Mouse (Mus musculus): ENCODE results near the gene Figla.

Figla gene

DNA sequence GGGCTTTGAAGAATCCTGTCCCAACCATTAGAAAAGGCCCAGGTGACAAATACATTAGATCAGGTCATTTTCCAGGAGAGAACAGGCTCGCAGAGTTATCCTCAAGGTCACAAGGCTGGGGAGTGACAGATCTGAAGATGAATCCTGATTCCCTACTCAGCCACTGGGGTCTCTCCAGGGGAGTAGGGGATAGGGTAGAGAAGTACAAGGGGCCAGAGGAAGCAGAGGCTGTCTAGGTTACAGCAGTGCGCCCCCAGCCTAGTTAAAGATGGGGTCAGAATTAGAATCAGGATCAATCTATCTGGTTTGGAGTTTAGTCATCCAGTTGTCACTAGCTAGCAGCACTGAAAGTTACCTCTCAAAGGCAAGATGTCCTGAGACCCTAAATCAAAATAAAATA is 12.2 kb downstream of the Figla start:
- ATAC-seq (ENCODE audit: insufficient number of reproducible peaks, low FRiP score, low TSS enrichment), result no peak

DNA sequence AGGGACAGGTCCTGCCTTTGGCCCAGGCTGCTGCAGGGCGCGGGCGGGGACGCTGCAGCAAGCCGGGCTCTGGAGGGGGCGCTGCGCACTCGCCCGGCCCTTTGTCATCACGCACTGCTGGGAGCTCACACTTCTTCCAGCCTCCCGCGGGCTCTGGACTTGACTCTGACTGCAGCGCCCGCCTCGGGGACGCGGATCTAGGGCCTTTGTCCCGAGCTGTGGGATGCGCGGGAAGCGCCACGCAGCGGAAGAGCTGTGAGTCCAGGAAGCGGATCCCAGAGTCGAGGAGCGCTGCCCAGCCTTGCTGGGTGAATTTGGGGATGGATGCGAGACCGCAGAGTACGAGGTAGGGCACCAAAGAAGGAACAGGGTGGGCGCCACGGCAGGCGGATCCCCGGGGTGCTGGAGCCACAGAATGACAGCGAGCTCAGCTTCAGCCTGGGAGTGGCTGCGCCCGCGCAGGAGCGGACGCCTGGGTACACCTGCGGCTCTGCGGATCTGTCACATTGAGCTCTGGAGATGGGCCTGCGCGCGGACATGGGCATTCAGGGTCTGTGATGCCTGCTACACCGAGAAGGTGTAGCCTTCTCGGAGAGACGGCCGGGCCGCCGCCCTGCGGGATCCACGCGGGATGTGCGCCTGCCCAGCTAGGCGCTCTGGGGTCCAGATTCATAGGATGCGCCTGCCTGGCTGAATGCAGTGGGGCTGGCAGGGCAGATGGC is 12.8 kb downstream of the Figla start, which contains the start of gene Add2:
Gene Add2 (plus strand): TSS at position 81 of the 722 bp plus-strand sequence.
- ATAC-seq (ENCODE audit: insufficient number of reproducible peaks, low FRiP score, low TSS enrichment), result peak; percentile 79

DNA sequence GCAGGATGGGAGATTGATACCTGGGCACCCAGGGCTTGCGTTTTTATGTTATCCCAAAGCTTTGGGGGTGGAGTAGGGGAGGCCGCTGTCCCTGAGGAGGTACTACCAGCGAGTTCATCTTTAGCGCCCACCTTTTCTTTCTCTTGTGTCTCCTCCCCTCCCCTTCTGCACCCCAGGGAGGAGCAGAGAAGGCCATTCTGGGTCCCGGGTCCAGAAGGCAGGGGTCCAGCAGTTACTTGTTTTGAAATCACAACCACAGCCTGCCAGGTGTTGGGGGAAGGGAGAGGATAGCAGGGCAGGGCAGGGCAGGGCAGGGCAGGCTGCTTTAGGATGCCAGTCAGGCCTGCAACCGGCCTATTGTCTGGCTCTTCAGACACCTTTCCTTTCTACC is 13.3 kb downstream of the Figla start:
- ATAC-seq (ENCODE audit: insufficient number of reproducible peaks, low FRiP score, low TSS enrichment), result peak; percentile 2; the same call in 1 of the 2 replicates

DNA sequence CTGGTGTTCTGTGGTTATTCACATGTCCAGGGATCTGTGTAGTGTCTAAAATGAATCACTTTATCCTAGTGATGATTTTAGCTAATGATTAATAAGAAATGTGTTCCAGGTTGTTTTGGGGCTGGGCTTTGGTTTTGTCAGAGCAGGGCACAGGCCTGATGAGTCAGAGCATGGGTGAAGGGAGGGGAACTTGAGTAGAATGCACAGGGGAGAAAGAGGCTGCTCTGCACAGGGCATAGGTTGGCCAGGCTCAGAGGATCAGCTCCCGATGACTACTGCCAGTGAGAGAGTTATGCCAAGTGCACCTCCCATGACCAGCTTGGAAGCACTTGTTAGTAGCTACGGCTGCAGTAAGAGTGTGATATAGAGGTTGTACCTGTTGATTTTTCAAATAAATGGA is 15.6 kb downstream of the Figla start:
- ATAC-seq (ENCODE audit: insufficient number of reproducible peaks, low FRiP score, low TSS enrichment), result no peak

- no peak for ATAC-seq (ENCODE audit: insufficient number of reproducible peaks, low FRiP score, low TSS enrichment)
These were observed 17.7 kb downstream of the Figla start for GRCm38 (mm10) chr6:86033635-86034034.

DNA sequence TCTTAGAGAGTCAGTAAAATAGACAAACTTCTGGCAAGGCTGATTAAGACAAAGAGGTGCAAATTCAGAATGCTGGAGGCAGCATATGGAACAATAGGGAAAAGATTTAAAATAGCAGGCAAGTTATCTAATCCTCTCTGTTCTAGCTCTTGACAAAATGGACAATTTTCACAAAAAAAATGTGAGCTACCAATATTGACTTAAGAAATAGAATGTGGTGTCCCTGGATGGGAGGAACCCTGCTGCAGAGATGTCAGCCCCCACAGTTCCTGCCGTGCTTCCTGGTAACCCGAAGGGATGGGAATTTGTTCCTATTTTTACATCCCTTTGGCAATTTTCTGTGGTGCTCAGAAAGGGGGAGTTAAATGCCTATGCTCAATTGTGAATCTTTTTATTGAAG is 22.9 kb downstream of the Figla start:
- ATAC-seq (ENCODE audit: insufficient number of reproducible peaks, low FRiP score, low TSS enrichment), result no peak

DNA sequence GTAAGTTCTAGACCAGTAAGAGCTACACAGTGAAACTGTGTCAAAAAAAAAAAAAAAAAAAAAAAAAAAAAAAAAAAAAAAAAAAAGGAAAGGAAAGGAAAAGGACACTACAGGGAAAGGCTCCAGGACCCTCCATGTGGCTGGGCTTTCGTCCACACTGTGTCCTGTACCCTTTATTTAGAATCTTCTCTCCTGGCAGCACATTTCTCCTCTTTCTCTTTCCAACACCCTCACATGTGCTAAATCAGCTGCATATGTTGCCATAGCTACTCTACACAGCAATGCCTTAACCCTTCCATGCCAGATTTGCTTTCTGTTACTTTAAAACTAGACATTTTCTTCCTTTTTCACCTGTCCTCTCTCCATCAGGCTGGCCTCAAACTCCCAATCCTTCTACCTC is 24.2 kb downstream of the Figla start:
- ATAC-seq (ENCODE audit: insufficient number of reproducible peaks, low FRiP score, low TSS enrichment), result peak; percentile 52; the same call in 1 of the 2 replicates

DNA sequence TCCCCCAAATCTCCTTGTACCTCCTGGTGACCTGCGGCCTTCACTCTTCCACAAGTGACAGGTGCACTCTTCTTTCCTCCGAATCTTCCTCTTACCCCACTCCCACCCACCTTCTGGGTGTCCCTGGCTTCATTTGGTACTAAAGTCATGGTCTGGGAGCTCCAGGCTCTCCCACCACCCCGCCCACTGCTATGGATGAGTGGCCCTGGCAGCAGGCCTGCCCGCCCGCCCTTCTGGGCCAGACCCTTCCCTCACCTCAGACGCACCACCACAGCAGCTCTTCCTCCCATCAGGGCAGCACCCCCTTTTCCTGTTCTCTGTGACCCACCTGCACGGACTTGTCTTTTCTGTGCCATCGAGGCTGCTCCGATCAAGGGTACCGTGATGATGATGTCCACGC is 31.5 kb downstream of the Figla start:
- no peak for ATAC-seq (ENCODE audit: insufficient number of reproducible peaks, low FRiP score, low TSS enrichment)

GRCm38 (mm10) chr6:86048509-86048908 is 32.5 kb downstream of the Figla start:
- ATAC-seq (ENCODE audit: insufficient number of reproducible peaks, low FRiP score, low TSS enrichment), result no peak

- no peak for ATAC-seq (ENCODE audit: insufficient number of reproducible peaks, low FRiP score, low TSS enrichment)
These were observed 34.8 kb downstream of the Figla start for GRCm38 (mm10) chr6:86050586-86051268.

GRCm38 (mm10) chr6:86052032-86052459 is 36.1 kb downstream of the Figla start:
- no peak for ATAC-seq (ENCODE audit: insufficient number of reproducible peaks, low FRiP score, low TSS enrichment)

- ATAC-seq (ENCODE audit: insufficient number of reproducible peaks, low FRiP score, low TSS enrichment), result no peak
These were observed 36.6 kb downstream of the Figla start for GRCm38 (mm10) chr6:86052556-86052955.

GRCm38 (mm10) chr6:86053099-86053498 is 37.1 kb downstream of the Figla start:
- ATAC-seq (ENCODE audit: insufficient number of reproducible peaks, low FRiP score, low TSS enrichment), result no peak

DNA sequence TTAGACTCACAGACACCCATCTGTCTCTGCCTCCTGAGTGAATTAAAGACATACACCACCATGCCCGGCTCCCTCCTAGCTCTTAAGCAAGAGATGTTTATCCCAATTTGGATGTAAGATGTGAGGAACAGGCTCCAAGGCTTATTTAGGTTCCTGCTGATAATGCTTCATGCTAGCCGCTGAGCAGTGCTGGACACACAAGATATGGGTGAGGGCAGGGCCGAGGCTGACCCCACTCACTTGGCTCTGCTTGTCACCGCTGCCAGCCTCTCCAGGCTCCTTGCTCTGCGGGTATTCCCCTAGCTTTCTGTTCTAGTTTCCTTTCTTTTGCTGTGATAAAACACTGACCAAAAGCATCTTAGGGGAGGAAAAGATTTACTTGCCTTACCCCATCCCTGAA is 37.6 kb downstream of the Figla start:
- ATAC-seq (ENCODE audit: insufficient number of reproducible peaks, low FRiP score, low TSS enrichment), result no peak

DNA sequence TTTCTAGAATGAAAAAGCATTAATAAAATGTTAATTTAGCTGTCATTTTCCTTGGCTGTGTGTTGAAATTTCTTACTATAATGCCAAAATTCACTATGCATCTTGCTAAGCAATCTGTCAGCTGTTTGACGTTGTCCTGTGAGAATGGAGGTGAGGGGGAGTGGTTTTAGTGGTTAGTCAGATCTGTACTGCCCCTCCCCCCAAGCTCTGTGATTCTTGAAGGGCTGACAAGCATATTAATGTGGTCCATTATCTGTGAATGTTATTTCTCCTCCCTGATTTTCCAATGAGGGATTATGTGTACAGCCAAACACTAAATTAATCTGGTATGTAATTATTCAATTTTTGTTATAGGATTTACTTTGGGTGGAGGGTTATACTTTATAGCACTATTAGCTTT is 42.5 kb downstream of the Figla start:
- ATAC-seq (ENCODE audit: insufficient number of reproducible peaks, low FRiP score, low TSS enrichment), result no peak

- ATAC-seq (ENCODE audit: insufficient number of reproducible peaks, low FRiP score, low TSS enrichment), result no peak
These were observed 43.3 kb downstream of the Figla start for GRCm38 (mm10) chr6:86059151-86059853.

DNA sequence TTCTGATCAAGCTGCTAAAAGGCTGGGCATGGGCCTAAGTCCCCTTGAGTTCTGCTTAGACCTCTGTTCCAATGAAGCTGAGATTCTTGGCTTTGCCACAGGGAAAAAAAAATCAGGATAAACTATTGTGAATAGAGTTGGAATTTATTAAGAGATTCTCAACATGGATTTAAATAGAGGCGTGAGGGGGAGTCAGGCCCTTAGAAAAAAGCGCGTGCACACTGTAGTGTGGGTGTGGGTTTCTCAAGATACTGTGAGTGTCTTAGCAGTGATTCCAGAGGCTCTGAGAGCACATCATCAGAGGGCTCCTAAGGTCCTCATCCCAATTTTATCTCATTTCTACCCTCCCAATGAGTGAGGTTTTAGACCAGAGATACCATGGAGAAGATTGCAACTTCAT is 44.2 kb downstream of the Figla start:
- ATAC-seq (ENCODE audit: insufficient number of reproducible peaks, low FRiP score, low TSS enrichment), result no peak

- no peak for ATAC-seq (ENCODE audit: insufficient number of reproducible peaks, low FRiP score, low TSS enrichment)
These were observed 46.3 kb downstream of the Figla start for GRCm38 (mm10) chr6:86062226-86062625.

- no peak for ATAC-seq (ENCODE audit: insufficient number of reproducible peaks, low FRiP score, low TSS enrichment)
These were observed 46.7 kb downstream of the Figla start for GRCm38 (mm10) chr6:86062684-86063083.

DNA sequence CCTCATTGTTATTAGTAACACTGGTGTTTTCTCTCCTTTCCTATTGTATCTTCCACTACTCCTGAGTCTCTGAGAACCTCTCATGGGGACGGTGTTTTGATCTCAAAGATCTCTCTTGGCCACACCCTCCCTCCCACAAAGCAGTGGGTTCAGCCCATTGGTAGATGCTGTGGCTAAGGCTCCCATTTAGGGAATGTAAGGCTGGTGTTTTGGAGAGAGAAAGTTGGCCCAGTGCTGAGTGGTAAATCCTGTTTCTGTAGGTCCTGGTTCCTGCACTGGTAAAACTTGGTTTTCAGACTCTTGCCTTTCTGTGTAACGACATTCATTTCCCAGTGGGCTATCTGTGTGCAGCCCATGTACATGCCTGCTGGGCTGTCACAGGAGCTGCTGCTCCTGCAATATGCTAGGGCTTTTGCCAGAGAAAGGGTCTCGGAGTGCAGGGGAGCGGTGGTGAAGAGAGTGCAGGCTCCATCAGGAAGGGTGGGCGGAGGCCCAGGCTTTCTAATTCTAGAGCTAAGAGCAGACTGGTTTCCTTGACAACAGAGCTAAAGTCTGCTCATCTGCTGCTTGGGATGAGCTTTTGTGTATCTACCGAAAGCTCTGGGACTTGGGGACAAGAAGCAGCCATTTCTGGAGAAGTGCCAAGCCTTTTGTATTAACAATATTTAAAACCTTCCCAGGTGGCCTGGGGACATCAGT is 48.5 kb downstream of the Figla start:
- ATAC-seq (ENCODE audit: insufficient number of reproducible peaks, low FRiP score, low TSS enrichment), result no peak

DNA sequence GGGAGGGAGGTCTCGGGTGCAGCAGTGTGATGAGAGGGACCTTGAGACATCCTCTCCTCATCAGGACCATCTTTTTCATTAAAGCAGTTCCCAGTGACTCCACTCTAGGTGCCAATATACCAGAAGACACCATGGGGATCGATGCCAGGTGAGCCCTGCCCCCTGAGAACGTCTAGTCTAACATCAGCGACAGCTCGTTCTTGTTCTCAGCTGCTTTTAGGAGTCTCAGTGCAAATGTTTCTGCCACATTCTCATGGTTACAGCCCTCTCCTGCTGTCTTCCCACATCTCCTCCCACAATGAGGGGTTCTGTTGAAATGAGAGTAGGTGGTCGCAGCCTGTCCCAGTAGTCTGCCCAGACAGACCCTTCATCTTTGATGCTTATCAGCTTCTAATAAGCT is 50.8 kb downstream of the Figla start:
- ATAC-seq (ENCODE audit: insufficient number of reproducible peaks, low FRiP score, low TSS enrichment), result no peak
